ENCODE assay signal across 28 mouse cellular contexts in genomic region chr2:126755664-126756063, GRCm38 (mm10). TPM values are rescaled to one million over a fixed set of nuclear protein-coding genes. Genes with fewer than 3 reads are reported as not detected.
"Had no signal": no experiment of that assay in that cellular context is flagged by ENCODE, and none has a peak within 500 bp of the region (broad histone marks: within the 10 kb centered on the region; RNA-seq: fewer than 3 reads in every experiment).

No protein-coding gene starts in this region.

- H3K4me2 ChIP-seq: heart, embryonic 11.5 days; heart, embryonic 13.5 days; heart, embryonic 15.5 days; hindbrain, embryonic 13.5 days; hindbrain, embryonic 15.5 days; kidney, embryonic 15.5 days; limb, embryonic 13.5 days; limb, embryonic 15.5 days; liver, embryonic 11.5 days had no signal

- H3K9ac ChIP-seq: heart, embryonic 13.5 days; heart, embryonic 15.5 days; hindbrain, embryonic 13.5 days; hindbrain, embryonic 15.5 days; kidney, embryonic 15.5 days; limb, embryonic 13.5 days; limb, embryonic 15.5 days had no signal

- H3K4me1 ChIP-seq: heart, embryonic 13.5 days; heart, embryonic 15.5 days; hindbrain, embryonic 13.5 days; hindbrain, embryonic 15.5 days; kidney, embryonic 15.5 days; limb, embryonic 13.5 days; limb, embryonic 15.5 days had no signal

- H3K27me3 ChIP-seq: heart, embryonic 13.5 days; heart, embryonic 15.5 days; hindbrain, embryonic 13.5 days; hindbrain, embryonic 15.5 days; kidney, embryonic 15.5 days; limb, embryonic 13.5 days; limb, embryonic 15.5 days had no signal

- ATAC-seq: hindbrain, postnatal 0 days; intestine, embryonic 16.5 days had no signal

- DNase-seq: gastrocnemius, postnatal 14 days; gastrocnemius, postnatal 36 days; heart, adult 11 months; heart, adult 2 months; heart, postnatal 14 days; heart, postnatal 36 days; kidney, adult 11 months; kidney, adult 2 months; kidney, adult 9 months; kidney, postnatal 14 days; kidney, postnatal 36 days; layer of hippocampus, adult 9-11 months; layer of hippocampus, postnatal 36 days; left cerebral cortex, postnatal 4 days had no signal

- H3K9me3 ChIP-seq: heart, embryonic 13.5 days; heart, embryonic 15.5 days; hindbrain, embryonic 13.5 days; hindbrain, embryonic 15.5 days; kidney, embryonic 15.5 days; limb, embryonic 13.5 days; limb, embryonic 15.5 days had no signal

- H3K27ac ChIP-seq: heart, adult 2 months; heart, embryonic 13.5 days; heart, embryonic 15.5 days; hindbrain, embryonic 13.5 days; hindbrain, embryonic 15.5 days; hindbrain, postnatal 0 days; kidney, embryonic 15.5 days; kidney, postnatal 0 days; limb, embryonic 13.5 days; limb, embryonic 15.5 days had no signal

- H3K4me3 ChIP-seq: heart, adult 2 months; heart, embryonic 13.5 days; heart, embryonic 15.5 days; hindbrain, embryonic 13.5 days; hindbrain, embryonic 15.5 days; kidney, embryonic 15.5 days; limb, embryonic 13.5 days; limb, embryonic 15.5 days had no signal

RNA-seq across cellular contexts. Expression of gene Usp50, which starts 27.6 kb away (rescaled TPM):
- total RNA-seq: gastrocnemius, adult 8-10 months; heart, adult 2 months; heart, postnatal 36 days; left cerebral cortex, postnatal 10 days; left cerebral cortex, postnatal 4 days had no signal
